Mouse (Mus musculus) small intestine, adult 2 months (tissue): Measurements from ENCODE around the gene Hist2h2aa1. TPM values are rescaled to one million over a fixed set of nuclear protein-coding genes. Genes with fewer than 3 reads are reported as not detected.
"Not testable (repeated sequence)": the region's sequence is repeated elsewhere in the genome, so short reads cannot be mapped to it uniquely, and the experiment has no call there.

Source experiments
- H3K27ac ChIP-seq: fragments of 200-500 bp; 2 replicates; pipeline ENCODE4 v1.5.1; 2012; ENCODE audit warnings: low read depth, low read length, control low read depth, inconsistent platforms; ENCODE audit not compliant: insufficient read depth
- H3K27me3 ChIP-seq: fragments of 200-500 bp; 2 replicates; pipeline ENCODE4 v1.6.1; 2012; ENCODE audit warnings: mild to moderate bottlenecking, moderate library complexity, low read length, inconsistent platforms; ENCODE audit not compliant: control insufficient read depth, insufficient read depth
- H3K36me3 ChIP-seq: fragments of 200-500 bp; 2 replicates; pipeline ENCODE4 v1.6.1; 2012; ENCODE audit warnings: mild to moderate bottlenecking, low read length, control low read depth, inconsistent platforms; ENCODE audit not compliant: control insufficient read depth, insufficient read depth
- H3K4me1 ChIP-seq: fragments of 200-500 bp; 2 replicates; pipeline ENCODE4 v1.6.1; 2012; ENCODE audit warnings: low read length, inconsistent platforms, mixed read lengths; ENCODE audit not compliant: control insufficient read depth, insufficient read depth, insufficient read length
- H3K4me3 ChIP-seq: fragments of 200-500 bp; 2 replicates; pipeline ENCODE4 v1.5.1; 2012; ENCODE audit warnings: low read depth, mild to moderate bottlenecking, control low read depth, inconsistent platforms, low read length, moderate library complexity
- CTCF ChIP-seq: fragments of 200-500 bp; IDR thresholded peaks from 2 replicates; pipeline ENCODE4 v1.5.1; 2012; ENCODE audit warnings: low read depth, mild to moderate bottlenecking, control low read depth, inconsistent platforms, low read length, moderate library complexity, mixed read lengths; ENCODE audit not compliant: insufficient replicate concordance, insufficient read length; ENCODE audit errors: extremely low read depth
- POLR2A ChIP-seq: fragments of 200-500 bp; IDR thresholded peaks from 2 replicates; pipeline ENCODE4 v1.6.1; 2012; ENCODE audit warnings: low read depth, mild to moderate bottlenecking, control low read depth, inconsistent platforms, low read length, moderate library complexity
- WGBS: fragments of 180-500 bp; shearing (Covaris S2); methylation state at CpG from one replicate; pipeline ENCODE4 v1.1.7; 2018; 5-methylcytosine and 5-hydroxymethylcytosine counted together
- polyA plus RNA-seq: library from polyadenylated mRNA; depleted of rRNA; stranded (reverse); fragments of >200 nt; gene quantifications from 2 replicates; pipeline ENCODE4 v1.2.3, GENCODE M21; 2012

Hist2h2aa1 gene
- polyA plus RNA-seq, 1 experiment = 622 TPM

DNA sequence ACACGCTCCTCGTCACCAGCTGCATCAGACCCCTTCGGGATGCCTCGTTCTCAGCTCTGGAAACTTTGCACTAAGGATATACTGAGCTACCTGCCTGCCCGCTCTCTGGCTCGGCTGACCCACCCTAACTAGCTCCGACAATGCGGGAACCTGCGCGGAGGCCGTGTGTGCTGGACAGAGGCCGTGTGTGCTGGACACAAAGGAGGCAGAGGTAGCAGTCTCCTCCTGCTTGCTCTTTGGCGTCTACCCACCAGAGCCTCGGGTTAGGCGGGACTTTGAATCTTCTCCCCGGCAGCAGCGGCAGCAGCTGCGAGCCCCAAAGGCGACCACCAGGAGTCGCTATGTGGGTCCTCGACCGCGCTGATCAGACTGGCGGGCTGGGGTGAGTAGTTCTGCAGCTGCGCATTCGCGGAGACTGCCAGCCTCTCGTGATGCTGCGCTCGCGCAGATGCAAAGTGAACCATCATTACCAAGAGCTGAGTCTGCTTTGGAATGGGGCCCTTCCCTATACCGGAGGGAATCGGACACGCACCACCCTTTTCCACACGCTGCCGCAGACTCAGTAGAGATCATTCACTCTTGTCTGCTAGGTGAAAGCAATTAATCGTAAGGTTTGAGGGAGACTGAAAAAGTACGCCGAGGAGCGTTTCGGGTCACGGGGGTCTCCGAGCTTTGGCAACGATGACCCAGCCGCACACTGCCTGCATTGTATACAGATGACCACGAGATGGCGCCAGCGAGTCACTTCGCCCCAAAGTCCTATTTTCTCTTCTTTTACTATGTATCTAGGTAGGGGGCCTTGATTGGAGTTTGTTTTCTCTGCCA lies 32.7 kb downstream of the Hist2h2aa1 start:
- Histone ChIP-seq H3K4me3 (peak overlapping the region; percentile 72), H3K27ac (peak overlapping the region; percentile 63; the same call in 1 of the 2 replicates), H3K27me3 (0 out of 2 replicates have a peak, but pooled peaks cover 2% of the 10 kb centered on the region), H3K36me3 (no peaks in the 10 kb centered on the region), H3K4me1 (peaks cover 3% of the 10 kb centered on the region; the same call in 1 of the 2 replicates)
- 1% methylated on average over 49 of the region's 49 CpGs for WGBS
- peak; percentile 82 for TF ChIP-seq CTCF
- no peak for TF ChIP-seq POLR2A

DNA sequence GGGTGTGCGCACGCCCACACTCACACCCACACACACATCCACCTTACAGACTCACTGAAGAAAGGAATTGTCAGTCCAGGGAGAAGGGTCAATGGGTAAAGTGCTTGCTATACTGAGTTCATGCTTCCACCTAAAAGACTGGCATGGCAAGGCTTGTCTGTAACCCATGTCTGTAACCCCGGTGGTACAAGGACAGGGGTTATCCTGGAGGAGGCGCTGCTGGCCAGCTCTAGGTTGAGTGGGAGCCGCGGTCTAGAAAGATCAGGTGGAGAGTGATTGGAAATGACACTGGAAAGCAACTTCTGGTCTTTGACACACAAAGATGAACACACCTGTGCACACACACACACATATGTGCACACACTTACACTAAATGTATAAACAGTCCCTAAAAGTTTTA lies 35.4 kb downstream of the Hist2h2aa1 start:
- H3K4me3 ChIP-seq = no peak overlapping the region
- H3K36me3 ChIP-seq = no peaks in the 10 kb centered on the region
- H3K27me3 ChIP-seq = peaks cover 10% of the 10 kb centered on the region
- WGBS = 64% methylated on average over 6 of the region's 6 CpGs
- peaks cover 3% of the 10 kb centered on the region; the same call in 1 of the 2 replicates for H3K4me1 ChIP-seq
- TF ChIP-seq CTCF (no peak), POLR2A (no peak)
- H3K27ac ChIP-seq = no peak overlapping the region

GRCm38 (mm10) chr3:96284457-96284856 lies 39.2 kb downstream of the Hist2h2aa1 start:
- Histone ChIP-seq H3K4me3 (no peak overlapping the region), H3K27me3 (peaks cover 10% of the 10 kb centered on the region), H3K4me1 (no peaks in the 10 kb centered on the region), H3K27ac (no peak overlapping the region), H3K36me3 (no peaks in the 10 kb centered on the region)
- WGBS = 14% methylated on average over 4 of the region's 4 CpGs
- TF ChIP-seq POLR2A (no peak), CTCF (no peak)

DNA sequence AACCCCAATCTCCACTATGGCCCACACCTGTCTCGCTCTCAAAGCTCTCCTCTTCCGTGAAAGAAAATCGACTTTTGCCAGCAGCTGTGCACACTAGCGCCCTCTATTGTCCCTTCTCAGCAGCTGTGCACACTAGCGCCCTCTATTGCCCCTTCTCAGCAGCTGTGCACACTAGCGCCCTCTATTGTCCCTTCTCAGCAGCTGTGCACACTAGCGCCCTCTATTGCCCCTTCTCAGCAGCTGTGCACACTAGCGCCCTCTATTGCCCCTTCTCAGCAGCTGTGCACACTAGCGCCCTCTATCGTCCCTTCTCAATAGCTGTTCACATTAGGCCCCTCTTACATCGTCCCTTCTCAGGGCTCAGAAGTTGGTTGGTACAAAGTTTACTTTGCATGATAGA lies 42.0 kb downstream of the Hist2h2aa1 start:
- peak; percentile 76; the same call in 1 of the 2 replicates for TF ChIP-seq CTCF
- WGBS = 89% methylated on average over 11 of the region's 11 CpGs
- H3K36me3 ChIP-seq, H3K27ac ChIP-seq, H3K4me1 ChIP-seq, H3K4me3 ChIP-seq: not testable (repeated sequence)
- peaks cover 14% of the 10 kb centered on the region for H3K27me3 ChIP-seq

DNA sequence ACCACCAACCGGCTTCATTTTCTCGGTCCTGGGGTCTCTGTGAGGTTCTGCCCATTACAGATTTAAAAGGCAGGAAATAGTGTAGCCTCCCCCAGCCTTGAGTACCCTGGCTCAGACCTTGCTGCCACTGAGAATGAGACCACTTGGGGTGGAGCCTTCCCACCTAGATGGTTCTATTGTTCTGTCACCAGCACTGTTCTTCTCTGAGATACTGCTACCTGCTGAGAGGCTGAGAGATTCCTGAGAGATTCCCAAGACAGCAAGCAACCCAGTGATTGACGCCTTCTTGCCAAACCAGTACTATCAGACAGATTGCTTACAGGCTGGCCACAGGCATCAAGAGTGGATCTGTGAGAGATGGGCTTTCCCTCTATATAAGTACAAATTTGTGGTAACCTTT lies 43.9 kb downstream of the Hist2h2aa1 start:
- TF ChIP-seq POLR2A = no peak
- no peak for TF ChIP-seq CTCF
- H3K4me3 ChIP-seq = no peak overlapping the region
- peaks cover 9% of the 10 kb centered on the region for H3K27me3 ChIP-seq
- WGBS = 56% methylated on average over 3 of the region's 3 CpGs
- H3K27ac ChIP-seq = no peak overlapping the region
- no peaks in the 10 kb centered on the region for H3K4me1 ChIP-seq
- H3K36me3 ChIP-seq = no peaks in the 10 kb centered on the region

DNA sequence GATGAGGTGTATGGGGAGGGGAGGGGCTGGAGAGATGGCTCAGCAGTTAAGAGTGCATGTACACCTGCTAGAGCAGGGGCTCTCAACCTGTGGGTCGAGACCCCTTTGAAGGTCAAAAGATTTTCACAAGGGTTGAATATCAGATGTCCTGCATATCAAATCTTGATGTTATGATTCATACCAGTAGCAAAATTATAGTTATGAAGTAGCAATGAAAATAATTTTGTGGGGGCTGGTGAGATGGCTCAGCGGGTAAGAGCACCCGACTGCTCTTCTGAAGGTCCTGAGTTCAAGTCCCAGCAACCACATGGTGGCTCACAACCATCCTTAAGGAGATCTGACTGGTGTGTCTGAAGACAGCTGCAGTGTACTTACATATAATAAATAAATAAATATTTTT lies 45.4 kb downstream of the Hist2h2aa1 start:
- not testable (repeated sequence) for H3K4me3 ChIP-seq, H3K36me3 ChIP-seq, H3K4me1 ChIP-seq, H3K27me3 ChIP-seq, H3K27ac ChIP-seq
- 92% methylated on average over 3 of the region's 3 CpGs for WGBS

DNA sequence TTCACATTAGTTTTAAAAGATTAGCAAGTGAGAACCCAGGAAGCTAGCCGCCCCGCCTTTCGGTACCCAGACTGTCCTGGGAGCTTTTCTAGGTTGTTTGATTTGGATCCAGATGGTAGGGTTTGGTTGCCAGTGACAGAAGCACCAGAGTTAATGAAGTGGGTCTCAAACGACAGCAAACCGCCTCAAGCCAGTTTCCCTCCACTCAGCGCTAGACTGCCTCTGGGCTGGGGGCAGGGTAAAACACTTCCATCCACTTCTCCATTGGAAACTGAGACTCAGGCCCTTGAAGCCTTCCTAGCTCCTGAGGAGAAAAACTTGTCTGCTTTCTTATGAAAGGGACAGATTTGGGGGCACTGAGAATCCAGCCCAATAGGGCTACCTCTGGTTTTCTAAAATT lies 47.3 kb downstream of the Hist2h2aa1 start:
- Histone ChIP-seq H3K27me3 (peaks cover 6% of the 10 kb centered on the region), H3K4me1 (no peaks in the 10 kb centered on the region), H3K36me3 (no peaks in the 10 kb centered on the region), H3K27ac (no peak overlapping the region), H3K4me3 (no peak overlapping the region)
- TF ChIP-seq POLR2A = no peak
- no peak for TF ChIP-seq CTCF
- 60% methylated on average over 6 of the region's 6 CpGs for WGBS

DNA sequence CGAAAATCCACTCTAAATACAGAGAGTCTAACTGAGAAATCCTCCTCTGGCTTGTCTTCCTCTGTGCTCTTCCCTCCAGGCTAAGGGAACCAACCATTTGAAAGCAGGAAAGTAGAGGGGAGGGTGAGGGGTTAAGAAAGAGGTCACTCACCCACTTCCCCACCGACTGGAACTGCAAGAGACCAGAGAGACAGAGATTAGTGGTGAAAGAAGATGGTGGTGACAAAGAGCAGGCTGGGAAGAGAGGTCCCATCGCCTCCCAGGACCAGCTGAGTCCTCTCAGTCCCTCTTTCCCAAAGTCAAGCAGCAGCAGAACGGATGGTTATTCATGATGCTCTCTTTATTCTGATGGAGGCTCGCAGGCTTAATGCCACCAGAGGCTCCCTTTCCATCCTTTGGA lies 48.1 kb downstream of the Hist2h2aa1 start:
- Histone ChIP-seq H3K27ac (no peak overlapping the region), H3K4me3 (no peak overlapping the region), H3K4me1 (no peaks in the 10 kb centered on the region), H3K36me3 (no peaks in the 10 kb centered on the region), H3K27me3 (peaks cover 6% of the 10 kb centered on the region)
- 52% methylated on average over 5 of the region's 5 CpGs for WGBS
- TF ChIP-seq POLR2A = no peak
- no peak for TF ChIP-seq CTCF
